Mouse (Mus musculus): Measurements from ENCODE around the gene Asb16.

Asb16 gene

DNA sequence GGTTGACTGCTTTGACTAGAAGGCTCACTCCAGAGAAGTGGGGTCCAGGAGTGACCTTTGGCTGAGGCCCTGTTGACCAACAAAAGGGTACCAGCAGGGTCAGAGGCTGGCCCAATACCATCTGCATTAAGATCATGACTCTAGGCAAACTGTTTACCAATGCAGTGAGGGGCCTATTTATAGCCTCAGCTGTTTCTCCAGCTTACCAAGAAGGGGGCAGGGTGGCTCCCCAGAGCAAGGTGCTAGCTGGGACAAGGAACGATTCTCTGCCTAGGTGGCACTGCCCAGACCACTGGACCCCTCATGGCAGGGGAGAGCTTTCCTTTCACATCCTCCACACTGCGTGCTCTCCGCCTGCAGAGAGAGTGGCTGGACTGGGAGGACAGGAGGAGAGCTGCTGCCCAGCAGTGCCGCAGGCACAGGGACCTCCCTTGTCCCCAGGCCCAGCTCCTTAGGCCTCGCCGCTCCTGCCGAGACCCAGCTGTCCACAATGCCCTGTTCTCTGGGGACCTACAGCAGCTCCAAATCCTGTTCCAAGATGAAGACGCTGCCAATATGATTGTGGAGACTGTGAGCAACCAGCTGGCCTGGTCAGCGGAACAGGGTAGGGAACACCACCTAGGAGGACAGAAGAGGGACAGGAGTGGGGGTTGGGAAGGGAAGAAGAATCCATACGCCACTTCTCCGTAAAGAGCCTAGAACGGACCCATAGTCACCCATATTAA is at the start of gene Asb16:
Asb16 (plus strand) TSS at position 224 of the 725 bp plus-strand sequence.
- no peak for DNase-seq (ENCODE audit: low spot score)

DNA sequence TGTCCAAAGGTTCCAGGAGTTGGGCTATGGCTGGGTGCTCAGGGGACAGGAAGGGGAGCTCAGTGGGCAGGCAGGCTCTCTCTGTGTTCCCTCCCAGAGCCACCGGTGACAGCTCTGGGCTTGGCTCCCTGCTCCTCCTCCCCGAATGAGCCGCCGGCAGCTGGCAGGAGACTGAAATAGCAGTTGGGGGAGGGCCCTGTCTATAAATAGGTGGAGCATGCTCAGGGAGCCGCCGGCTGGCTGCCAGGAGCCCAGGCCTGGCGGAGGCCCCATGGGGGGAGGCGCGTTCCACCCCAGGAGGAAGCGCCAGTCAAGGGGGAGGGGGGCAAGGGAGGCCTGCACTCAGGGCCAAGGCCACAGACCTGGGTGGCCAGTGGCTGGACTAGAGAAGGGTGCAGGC is 49.8 kb upstream of the Asb16 start:
- peak; percentile 96 for DNase-seq (ENCODE audit: low spot score)

DNA sequence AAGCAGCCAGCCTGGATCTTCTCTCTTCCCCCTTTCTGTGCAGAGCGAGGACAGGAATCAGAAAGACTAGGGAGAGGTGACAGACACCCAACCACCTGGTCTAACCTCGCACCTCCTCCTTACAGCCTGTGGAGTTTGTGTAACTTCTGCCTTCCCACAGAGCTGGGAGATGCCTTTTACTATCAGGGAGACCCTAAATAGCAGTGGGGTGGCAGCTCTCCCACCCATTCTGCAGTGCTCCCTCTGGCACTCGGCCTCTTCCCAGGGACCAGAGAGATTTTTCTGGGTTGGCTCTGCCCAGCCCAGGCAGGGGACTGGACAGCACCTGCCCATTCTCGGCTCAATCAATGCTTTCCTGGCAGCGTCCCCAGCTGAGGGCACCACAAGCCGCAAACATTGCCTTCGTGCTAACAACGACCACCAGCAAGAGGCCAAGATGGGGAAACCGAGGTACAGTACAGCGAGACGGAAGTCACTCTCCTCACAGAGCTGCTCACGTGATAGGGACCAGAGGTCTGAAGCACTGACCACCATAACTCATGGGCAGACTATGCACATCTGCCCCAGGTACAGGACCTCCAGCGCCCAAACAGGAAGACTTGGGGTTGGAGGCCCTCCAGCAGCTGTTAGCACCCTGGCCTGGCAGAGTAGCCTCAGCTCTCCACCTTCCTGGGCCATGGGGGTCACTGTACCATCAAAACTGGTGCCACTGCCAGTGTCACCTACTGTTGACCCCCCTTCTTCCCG is 49.1 kb upstream of the Asb16 start:
- no peak for DNase-seq (ENCODE audit: low spot score)

DNA sequence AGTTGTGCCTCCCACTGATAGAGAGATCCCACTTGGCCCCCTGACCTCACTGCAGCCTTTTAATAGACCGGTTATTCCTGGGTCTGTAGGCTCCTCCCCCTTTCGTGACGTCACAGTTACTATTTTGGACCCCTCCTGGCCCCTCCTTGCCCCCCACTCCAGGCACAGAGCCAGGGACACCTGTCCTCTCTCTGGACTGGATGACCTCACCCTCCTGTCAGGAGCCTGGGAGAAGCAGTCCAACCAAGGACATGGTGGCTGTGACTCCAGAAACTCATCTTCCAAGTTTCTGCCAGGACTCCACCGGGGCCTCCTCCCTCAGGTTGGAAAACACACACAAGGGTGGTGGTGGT is 48.6 kb upstream of the Asb16 start:
- no peak for DNase-seq (ENCODE audit: low spot score)

DNA sequence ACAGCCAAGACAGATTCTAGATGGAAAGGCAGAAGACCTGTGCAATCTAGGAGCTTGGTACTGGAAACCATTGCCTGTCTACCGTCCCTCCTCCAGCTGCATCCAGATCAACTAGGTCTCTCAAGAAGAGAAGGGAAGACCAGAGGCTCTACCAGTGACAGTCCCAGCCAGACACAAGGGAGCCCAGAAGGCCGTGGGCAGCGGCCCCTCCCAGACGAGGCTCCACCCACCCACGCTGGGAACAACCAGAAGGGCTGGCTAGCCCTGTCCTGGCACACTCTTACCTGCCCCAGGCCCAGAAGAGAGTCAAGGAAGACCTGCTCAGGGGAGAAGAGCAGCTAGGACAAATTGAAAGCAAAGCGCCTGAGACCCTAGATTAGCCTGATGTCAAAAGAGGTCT is 48.1 kb upstream of the Asb16 start:
- no peak for DNase-seq (ENCODE audit: low spot score)

DNA sequence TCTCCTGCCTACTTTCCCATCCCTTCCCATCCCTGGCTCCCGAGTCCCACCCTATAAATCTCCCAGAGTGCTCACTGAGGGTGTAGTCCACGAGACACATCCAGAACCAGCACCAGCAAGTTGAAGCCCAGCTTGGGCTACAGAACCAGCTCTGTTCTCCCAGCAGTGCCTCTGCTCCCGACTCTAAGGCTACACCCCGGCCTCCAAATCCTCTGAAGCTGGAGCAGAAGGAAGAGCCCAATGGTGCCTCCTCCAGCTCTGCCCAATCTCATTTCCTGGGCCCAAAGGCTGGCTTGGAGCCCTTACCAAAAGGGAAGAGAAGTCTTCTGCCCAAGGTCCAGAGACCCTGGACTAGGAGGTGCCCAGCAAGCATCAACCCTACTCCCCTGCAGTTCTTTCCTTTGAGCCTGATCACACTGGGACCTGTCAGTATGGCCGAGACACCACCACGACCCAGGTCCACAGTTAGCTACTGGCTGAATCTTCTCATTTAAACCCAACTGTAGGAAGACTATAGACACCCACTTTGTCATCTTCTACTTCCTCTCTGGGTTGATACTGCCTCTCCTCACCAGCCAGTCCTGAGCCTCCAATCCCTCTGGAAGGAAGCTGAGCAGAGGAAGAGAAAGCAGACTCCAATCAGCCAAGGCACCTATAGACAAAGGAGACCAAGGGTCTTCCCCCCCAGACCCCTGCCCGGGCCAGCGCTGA is 47.1 kb upstream of the Asb16 start:
- DNase-seq (ENCODE audit: low spot score), result no peak

DNA sequence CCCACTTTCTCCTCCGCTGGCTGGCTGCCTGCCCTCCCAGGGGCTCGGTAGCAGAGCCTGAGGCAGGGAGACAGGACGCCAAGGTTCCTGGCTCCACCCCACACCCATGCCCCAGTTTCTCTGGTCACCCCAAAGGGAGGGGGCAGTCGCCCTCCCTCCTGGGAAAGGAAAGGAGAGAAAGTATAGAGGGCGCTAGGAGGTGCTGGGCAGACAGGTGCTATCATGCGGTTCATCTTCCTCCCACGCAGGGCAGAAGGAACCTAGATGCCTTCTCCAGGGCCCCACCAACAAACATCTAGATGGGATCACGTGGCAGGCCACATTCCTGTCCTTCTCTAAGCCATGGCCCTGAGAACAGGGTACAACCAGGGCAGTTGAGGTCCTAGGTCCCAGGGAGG is 46.6 kb upstream of the Asb16 start:
- DNase-seq (ENCODE audit: low spot score), result no peak

DNA sequence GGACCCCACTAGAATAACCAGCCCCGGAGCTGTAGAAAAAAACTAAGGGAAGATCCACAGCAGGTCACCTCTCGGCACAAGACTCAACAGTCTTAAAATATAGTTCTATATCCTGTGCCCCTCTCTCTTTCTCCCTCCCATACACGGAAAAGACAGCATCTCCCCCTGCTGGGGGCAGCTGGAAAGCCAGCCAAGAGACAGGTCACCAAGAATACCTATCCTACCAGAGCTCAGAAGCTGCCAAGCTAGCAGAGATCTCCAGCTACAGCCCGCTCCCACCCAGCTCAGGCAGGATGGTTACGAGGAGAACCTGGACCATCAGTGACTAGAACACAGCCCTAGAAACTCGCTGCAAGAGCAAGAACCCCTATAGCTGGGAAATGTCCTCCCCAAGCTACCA is 45.4 kb upstream of the Asb16 start:
- DNase-seq (ENCODE audit: low spot score), result no peak

DNA sequence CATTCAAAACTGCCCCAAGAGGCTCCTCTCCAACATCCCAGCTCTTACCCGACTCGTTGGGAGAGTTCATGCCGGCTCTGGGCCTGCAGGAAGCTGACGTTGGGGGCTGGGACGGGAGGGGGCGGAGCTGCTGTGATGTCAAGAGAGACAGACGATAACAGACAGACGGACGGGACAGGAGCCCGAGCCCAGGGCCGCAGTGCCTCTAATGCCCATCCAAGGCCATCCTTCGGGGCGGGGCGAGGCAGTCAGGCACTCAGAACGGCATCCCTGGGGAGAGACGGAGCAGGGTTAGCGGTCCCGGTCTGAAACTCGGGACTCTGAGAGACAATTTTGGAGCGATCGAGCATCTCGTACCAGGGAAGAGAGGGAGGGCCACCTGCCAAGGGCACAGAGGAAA is 43.9 kb upstream of the Asb16 start:
- DNase-seq (ENCODE audit: low spot score), result no peak

DNA sequence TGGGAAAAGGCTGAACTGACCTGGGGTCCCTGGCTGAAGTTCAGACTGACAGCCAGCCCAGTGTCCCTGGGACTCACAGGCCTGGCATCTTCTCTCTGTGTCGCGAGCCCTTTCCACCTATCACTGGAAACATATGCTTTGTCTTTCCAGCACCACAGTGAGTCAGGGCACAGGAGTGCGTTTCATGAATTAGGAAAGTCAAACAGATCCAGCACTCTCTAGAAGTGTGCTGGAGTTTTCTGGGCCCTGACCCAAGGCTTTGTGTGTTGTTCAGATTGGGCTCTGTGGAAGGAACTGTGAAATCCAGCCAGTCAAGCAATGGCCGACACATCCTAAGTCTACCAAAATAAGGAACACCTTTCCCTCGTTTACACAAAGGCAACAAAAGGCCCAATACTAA is 43.3 kb upstream of the Asb16 start:
- no peak for DNase-seq (ENCODE audit: low spot score)

DNA sequence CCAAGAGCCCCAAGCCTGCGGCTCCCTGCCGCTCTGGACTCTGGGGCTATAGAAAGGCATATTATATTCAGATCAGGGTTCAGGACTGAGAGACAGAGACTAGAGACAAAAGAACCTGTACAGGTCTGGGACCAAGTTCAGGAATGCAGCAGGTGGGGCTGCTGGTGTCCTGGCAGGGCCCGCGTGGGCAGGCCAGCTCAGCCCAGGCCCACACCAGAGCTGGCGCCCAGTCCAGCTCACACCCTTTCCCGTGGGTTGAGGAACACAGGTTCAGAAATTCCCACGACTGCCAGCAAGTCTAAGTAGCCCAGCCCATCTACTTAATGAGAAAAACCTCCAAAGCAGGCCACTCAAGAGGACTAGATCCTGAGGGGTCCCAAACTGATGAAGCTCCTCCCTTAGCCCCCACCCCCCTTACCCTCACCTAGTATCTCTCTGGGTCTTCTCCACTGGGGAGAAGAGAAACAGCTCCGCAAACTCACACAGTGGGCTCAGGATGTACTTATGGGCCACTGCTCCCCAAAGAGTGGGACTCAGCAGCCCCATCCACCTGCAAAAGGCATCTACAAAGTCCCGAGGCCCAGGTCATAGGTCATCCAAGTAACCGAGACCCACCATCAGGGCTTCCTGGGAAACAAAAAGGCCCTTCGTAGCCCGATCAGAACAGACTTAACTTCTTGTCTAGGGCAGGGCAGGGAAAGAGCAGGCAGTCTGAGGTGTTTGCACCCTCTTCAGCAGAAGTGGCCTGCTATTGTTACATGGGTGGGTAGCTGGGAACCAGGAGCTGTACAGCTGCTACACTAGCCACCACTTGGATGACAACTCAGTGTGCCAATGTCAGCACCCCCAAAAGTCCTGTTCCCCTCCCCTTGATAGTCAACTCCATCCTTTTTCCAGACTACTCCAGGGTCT is 42.2 kb upstream of the Asb16 start:
- no peak for DNase-seq (ENCODE audit: low spot score)

DNA sequence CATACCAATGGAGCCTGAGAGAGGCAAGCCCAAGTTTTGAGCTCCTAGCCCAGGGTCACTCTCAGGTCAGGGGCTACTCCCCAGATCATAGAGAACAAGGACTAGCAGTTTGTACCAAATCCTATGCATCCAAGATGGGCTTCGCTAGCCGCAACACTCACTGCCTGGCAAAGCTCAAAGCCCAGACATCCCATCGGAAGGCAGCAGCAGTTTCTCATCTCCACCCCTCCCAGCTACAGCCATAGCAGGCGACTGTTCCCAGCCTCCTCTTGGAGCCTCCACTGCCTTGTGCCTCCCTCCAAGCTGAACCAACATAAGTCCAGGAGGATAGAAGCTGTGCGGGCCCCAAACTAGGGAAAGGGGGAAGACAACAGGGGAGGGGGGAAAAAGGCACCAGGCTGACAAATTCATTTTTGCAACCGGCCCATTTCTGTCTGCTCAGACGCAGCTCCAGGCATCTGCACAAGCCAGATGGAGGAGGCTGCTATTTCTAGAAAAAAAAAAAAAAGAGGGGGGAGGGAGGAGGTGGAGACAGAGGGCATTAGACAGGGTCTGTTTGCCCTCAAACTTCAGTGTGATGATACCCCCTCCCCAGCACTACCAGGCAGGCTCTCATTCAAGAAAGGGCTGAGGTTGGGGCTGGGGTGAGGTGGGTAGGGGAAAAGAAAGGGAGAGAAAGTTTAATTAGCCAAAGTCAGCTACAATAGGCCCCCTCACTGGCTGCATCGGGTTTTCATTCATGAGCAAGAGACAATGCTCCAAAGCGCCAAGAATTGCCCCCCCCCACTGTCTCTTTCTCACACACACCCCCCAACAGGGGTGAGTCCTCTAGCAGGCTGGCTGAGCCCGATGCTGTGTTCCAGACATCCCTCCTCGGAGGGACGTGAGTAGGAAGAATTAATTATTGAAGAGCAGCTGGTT is 41.0 kb upstream of the Asb16 start:
- DNase-seq (ENCODE audit: low spot score), result no peak

DNA sequence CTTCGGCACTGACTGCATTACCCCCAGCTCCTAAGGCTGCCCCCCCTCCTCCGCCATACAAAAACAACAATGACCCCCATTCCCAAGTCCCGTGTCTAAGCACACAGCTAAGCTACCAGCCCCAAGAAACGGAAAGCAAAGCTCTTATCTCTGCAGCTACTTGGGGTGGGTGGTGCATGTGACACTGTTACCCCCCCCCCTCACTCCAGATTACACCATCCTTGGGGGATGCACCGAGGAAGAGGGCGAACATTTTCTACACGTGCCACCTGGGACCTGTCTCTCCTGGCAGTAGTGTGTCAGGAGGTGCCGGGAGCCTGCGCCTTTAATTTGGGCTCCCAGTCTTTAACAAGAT is 40.4 kb upstream of the Asb16 start:
- DNase-seq (ENCODE audit: low spot score), result no peak

DNA sequence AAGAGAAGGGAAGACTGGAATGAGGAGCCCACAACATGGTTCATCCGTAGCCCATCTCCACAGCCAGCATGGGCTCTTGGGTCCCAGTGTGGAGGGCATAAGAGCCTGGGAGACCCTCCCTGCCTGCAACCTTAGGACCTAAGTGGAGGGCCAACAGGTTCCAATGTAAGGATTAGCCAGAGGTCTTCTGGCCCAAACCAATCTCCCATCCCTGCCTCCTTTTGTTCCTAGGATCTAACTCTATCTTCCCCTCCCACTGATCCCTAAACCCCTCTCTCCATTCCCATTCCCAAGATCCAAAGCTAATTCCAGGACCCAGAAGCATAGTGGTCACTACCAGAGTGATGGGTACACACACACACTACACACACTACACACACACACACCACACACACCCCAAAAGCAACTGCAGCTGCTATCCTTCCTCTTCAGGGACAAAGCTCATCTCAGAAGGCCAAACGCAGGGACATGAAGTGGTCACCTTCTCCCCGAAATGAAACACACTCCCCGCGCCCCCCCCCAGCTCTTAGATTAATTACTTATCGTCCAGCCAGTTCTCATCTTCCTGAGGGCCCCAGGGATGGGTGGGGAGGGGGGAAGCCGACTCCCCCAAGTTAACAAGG is 39.8 kb upstream of the Asb16 start:
- DNase-seq (ENCODE audit: low spot score), result no peak

DNA sequence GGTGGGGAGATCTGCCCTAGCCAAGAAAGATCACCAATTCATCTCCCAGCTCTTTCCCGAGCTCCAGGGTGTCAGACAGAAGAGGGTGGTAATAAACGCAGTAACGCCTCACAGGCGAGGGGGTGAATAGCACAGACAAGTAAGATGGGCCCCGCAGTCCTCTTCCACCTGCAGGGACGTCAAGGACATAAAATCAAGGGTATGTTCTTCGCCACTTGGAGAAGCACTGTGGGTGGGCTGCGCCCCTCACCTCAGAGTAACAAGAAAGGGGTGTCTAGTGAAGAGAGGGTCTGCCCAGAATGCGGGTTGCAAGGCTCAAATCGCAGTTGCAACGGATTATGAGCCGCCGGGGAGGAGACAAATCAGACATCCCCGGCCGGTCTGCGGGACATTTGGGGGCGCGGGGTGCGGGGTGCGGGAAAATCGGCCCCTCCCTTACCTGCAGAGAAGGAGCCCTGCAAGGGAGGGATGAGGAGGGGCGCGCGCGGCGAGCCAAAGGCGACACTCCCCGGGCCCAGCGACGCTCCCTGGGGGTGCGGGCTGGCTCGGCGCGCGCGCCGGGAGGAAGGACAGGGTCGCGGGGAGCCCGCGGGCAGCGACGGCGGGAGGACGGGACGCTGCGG is 39.1 kb upstream of the Asb16 start:
- DNase-seq (ENCODE audit: low spot score), result no peak

DNA sequence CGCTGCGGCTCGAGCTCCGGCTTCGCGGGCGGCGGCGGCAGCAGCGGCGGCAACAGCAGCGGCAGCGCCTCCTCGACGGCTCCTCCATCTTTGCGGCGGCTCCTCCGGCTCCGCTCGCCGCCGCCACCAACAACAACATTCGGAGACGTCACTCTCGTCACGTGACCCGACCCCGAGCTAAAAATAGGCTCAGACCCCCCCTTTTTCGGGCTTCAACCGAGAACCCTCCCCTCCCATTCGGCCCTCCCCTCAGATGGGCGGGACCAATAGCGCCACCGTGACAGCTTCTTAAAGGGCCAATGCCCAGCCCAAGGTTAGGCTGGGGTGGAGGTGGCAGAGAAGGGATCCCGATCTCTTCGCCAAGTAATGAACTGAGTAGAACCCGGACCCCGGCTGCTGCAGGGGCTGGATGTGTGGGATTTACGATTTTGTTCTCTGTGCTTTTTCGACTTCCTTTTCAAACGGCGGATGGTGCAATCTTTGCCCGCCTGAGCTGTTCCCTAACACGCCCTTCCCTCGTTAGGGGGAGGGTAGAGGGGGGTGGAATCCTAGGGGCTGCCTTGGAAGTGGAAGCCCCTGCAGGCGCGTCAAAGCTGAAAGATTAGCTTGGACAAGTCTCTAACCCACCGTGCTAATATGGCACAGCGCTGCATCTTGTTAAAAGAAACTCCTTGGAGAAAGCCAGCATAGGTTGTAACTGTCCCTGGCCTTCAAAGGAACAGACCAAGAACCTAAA is 38.4 kb upstream of the Asb16 start, which contains the start of gene Hdac5:
Hdac5 (minus strand) TSS at position 161 of the 736 bp plus-strand sequence.
- DNase-seq (ENCODE audit: low spot score), result peak; percentile 96

DNA sequence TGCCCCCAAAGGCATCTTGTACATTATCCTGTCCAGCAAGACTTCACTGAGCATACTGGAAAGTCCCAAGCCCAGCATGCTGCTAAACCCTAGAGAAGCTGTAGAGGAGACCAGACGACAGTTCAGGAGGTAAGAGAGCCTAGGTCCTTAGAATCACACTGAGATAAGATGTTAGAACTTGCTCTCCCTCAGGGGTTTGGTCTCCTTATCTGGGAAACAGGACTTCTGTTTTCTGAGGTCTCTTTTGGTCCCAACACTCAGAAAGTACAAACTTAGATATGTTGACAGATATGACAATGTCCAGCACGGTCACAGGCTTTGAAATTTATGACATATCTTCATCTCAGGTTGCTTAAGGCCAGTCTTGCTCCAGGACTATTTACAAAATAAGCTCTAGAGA is 32.5 kb upstream of the Asb16 start:
- no peak for DNase-seq (ENCODE audit: low spot score)

DNA sequence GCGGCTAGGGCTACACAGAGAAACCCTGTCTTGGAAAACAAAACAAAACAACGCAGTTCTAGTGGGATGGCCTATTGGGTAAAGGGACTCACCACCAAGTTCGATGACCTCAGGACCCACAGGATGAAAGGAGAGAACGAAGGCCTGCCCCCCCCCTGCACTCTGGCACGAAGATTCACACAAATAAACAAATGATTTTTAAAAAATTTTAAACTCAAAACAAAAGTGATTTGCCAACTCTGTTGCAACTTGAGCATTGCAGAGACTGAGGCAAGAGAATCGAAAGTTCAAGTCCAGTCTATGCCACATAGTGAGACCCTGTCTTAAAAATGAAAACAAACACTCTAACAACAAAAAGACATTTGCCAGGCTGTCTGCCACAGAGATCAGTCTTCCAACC is 27.9 kb upstream of the Asb16 start:
- no peak for DNase-seq (ENCODE audit: low spot score)

DNA sequence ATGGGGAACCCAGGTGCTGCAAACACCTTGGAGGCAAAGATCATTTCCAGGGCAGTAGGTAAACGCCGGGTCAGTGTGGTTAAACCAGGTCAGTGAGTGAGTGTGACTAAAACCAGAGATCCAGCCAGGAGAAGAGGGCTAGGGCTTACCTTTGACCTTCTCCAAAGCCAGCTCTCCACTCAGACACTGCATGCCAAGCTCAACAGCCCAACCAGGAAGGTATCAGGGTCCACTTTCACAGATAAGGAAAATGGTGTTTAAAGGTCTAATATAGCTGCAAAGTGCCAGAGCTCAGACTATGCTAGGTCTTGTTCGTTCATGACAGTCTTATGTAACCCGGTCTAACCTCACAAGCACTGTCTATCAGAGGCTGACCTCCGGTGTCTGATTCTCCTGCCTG is 27.3 kb upstream of the Asb16 start:
- DNase-seq (ENCODE audit: low spot score), result no peak

Measured in left cerebral cortex, adult 11 months (tissue).